Mouse (Mus musculus): ENCODE results near the gene Crybb3. TPM values are rescaled to one million over a fixed set of nuclear protein-coding genes. Genes with fewer than 3 reads are reported as not detected.

The Crybb3 gene
- total RNA-seq (2012; rRNA removed) (not detected in 2 replicates), total RNA-seq (2014; rRNA removed) (not detected in 2 replicates), polyA plus RNA-seq (2012; ENCODE audit: insufficient read length, low read depth) (not detected in 2 replicates)

DNA sequence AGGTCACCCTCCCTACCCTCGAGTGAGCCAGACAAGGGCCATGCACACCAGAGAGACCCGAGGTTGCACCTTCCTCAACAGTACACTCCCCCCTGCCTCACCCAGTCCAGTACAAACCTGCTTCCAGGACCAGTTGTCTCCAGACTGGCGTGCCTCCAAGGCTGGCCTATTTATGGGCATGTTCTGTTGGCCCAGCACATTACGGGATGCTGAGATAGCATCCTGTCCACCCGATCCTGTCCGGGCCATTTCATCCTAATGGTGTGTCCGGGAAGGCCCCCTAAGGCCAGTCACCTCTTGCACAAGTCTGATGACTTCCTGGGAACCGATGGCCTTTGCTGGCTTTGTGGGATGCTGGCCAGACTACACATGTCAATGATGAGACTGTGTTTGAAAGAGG lies at the start of gene Crybb3:
Crybb3 (minus strand) TSS at position 146 of the 400 bp plus-strand sequence.
- Histone ChIP-seq H3K4me1 (ENCODE audit: control insufficient read depth in 1 of 2, insufficient read depth in 2 of 2) (peaks cover 0 to 3% of the 10 kb centered on the region in 2 experiments; a peak in 1 of 4 replicates), H3K36me3 (replicated peaks in 1 of 2; ENCODE audit: control insufficient read depth in 1 of 2, insufficient read depth in 1 of 2, low read length in 1 of 2) (no peaks in the 10 kb centered on the region), H3K79me2 (replicated peaks; ENCODE audit: control insufficient read depth, extremely low read depth, insufficient read depth, poor library complexity, severe bottlenecking) (no peaks in the 10 kb centered on the region), H3K9ac (ENCODE audit: insufficient read depth, low read depth) (no peak within 1 kb of the TSS), H3K4me3 (replicated peaks in 1 of 3; ENCODE audit: low read depth in 2 of 3, low read length in 2 of 3, poor library complexity in 1 of 3) (no peak within 1 kb of the TSS), H3K27ac (ENCODE audit: insufficient read depth, low read depth) (no peak within 1 kb of the TSS), H3K9me3 (replicated peaks; ENCODE audit: low read length) (peaks cover 13% of the 10 kb centered on the region), H3K27me3 (replicated peaks) (peaks cover 31% of the 10 kb centered on the region), H3K4me2 (ENCODE audit: insufficient read depth, low read depth, poor library complexity, severe bottlenecking) (no peak within 1 kb of the TSS)
- DNase-seq (ENCODE audit: extremely low read depth): no peak
- dilution Hi-C loops (cut with MboI; ENCODE audit: extremely low pct_ligation_motif_present, extremely low pct_unique_long_range_greater_than_20kb, low sequenced_read_pairs) (loop anchor here (25.0 kb wide), 1 partner anchor 106 kb away; no protein-coding TSS in a partner anchor), in situ Hi-C loops (cut with MboI; ENCODE audit: low pct_ligation_motif_present, low pct_unique_long_range_greater_than_20kb, low sequenced_read_pairs) (no loop called here)
- TF ChIP-seq SIN3A (IDR thresholded peaks at IDR 0.05; ENCODE audit: low read length) (no peak), HCFC1 (IDR thresholded peaks at IDR 0.05; ENCODE audit: low read depth, low read length) (no peak), IRF4 (IDR thresholded peaks at IDR 0.05; ENCODE audit: low read depth, low read length) (no peak), MAX (IDR thresholded peaks at IDR 0.05; ENCODE audit: low read length) (no peak), POLR2A (IDR thresholded peaks at IDR 0.05; ENCODE audit: low read depth, low read length) (no peak), ZNF384 (IDR thresholded peaks at IDR 0.05; ENCODE audit: low read depth, low read length) (no peak), CHD2 (IDR thresholded peaks at IDR 0.05; ENCODE audit: low read length) (no peak), UBTF (IDR thresholded peaks at IDR 0.05; ENCODE audit: low read depth, low read length) (no peak), CTCF (conservative IDR thresholded peaks at IDR 0.05 in 1 of 2, IDR thresholded peaks at IDR 0.05 in 1 of 2; ENCODE audit: low read depth in 2 of 2, low read length in 2 of 2) (no peak), ELF1 (IDR thresholded peaks at IDR 0.05; ENCODE audit: low read depth, low read length) (no peak), RCOR1 (conservative IDR thresholded peaks at IDR 0.05; ENCODE audit: low read depth, low read length) (no peak), MYC (IDR thresholded peaks at IDR 0.05; ENCODE audit: low read depth, low read length) (no peak), CHD1 (IDR thresholded peaks at IDR 0.05; ENCODE audit: low read depth, low read length) (no peak)

DNA sequence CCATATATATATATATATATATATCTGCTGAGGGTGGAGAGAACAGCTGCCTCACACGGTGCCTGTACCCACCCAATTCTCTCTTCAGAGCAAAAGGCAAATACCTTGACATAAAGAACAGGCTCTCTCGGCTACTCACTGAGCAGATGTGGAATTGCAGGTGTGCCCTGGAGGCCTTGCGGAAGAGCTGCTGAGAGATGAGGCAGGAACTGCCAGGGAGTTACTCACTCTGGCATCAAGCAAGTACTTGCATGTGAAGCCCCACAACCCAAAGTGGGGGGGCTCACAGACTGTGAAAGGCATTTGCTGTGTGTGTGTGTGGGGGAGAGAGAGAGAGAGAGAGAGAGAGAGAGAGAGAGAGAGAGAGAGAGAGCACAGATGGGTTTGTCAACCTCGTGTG lies 47.0 kb upstream of the Crybb3 start:
- no peak overlapping the region for H3K4me2 ChIP-seq (ENCODE audit: insufficient read depth, low read depth, poor library complexity, severe bottlenecking)
- no peak for DNase-seq (ENCODE audit: extremely low read depth)
- H3K4me1 ChIP-seq (ENCODE audit: control insufficient read depth in 1 of 2, insufficient read depth in 2 of 2): peaks cover 0 to 72% of the 10 kb centered on the region in 2 experiments; a peak in 3 of 4 replicates
- H3K27ac ChIP-seq (ENCODE audit: insufficient read depth, low read depth): no peak overlapping the region
- no peak for TF ChIP-seq BHLHE40 (IDR thresholded peaks at IDR 0.05; ENCODE audit: low read depth, low read length)
- no peak for TF ChIP-seq GABPA (IDR thresholded peaks at IDR 0.05; ENCODE audit: insufficient replicate concordance, low read depth, low read length)
- TF ChIP-seq JUN (IDR thresholded peaks at IDR 0.05; ENCODE audit: insufficient read depth, low read depth, low read length): no peak
- no peak for TF ChIP-seq ZMIZ1 (IDR thresholded peaks at IDR 0.05; ENCODE audit: low read depth, low read length)
- TF ChIP-seq E2F4 (IDR thresholded peaks at IDR 0.05; ENCODE audit: insufficient replicate concordance, low read depth, low read length): no peak
- no peak for TF ChIP-seq TBP (conservative IDR thresholded peaks at IDR 0.05; ENCODE audit: low read depth, low read length)
- no peak for TF ChIP-seq HCFC1 (IDR thresholded peaks at IDR 0.05; ENCODE audit: low read depth, low read length)
- TF ChIP-seq ZNF384 (IDR thresholded peaks at IDR 0.05; ENCODE audit: low read depth, low read length): no peak
- no peak for TF ChIP-seq JUND (conservative IDR thresholded peaks at IDR 0.05; ENCODE audit: low read depth, low read length)
- TF ChIP-seq CHD2 (IDR thresholded peaks at IDR 0.05; ENCODE audit: low read length): no peak
- TF ChIP-seq MEF2A (IDR thresholded peaks at IDR 0.05; ENCODE audit: borderline replicate concordance, low read depth, low read length): no peak
- no peak for TF ChIP-seq IRF4 (IDR thresholded peaks at IDR 0.05; ENCODE audit: low read depth, low read length)
- no peak for TF ChIP-seq MAFK (IDR thresholded peaks at IDR 0.05; ENCODE audit: insufficient replicate concordance, low read length)
- no peak for TF ChIP-seq POLR2A (IDR thresholded peaks at IDR 0.05; ENCODE audit: low read depth, low read length)
- H3K9me3 ChIP-seq (replicated peaks; ENCODE audit: low read length): no peaks in the 10 kb centered on the region
- H3K27me3 ChIP-seq (replicated peaks): no peaks in the 10 kb centered on the region
- no peaks in the 10 kb centered on the region for H3K79me2 ChIP-seq (replicated peaks; ENCODE audit: control insufficient read depth, extremely low read depth, insufficient read depth, poor library complexity, severe bottlenecking)
- H3K9ac ChIP-seq (ENCODE audit: insufficient read depth, low read depth): no peak overlapping the region
- dilution Hi-C loops (cut with MboI; ENCODE audit: extremely low pct_ligation_motif_present, extremely low pct_unique_long_range_greater_than_20kb, low sequenced_read_pairs): no loop called here
- in situ Hi-C loops (cut with MboI; ENCODE audit: low pct_ligation_motif_present, low pct_unique_long_range_greater_than_20kb, low sequenced_read_pairs): no loop called here
- no peak overlapping the region for H3K4me3 ChIP-seq (replicated peaks in 1 of 3; ENCODE audit: low read depth in 2 of 3, low read length in 2 of 3, poor library complexity in 1 of 3)
- peaks cover 0 to 3% of the 10 kb centered on the region in 2 experiments for H3K36me3 ChIP-seq (replicated peaks in 1 of 2; ENCODE audit: control insufficient read depth in 1 of 2, insufficient read depth in 1 of 2, low read length in 1 of 2)
